In the genomic region with DNA sequence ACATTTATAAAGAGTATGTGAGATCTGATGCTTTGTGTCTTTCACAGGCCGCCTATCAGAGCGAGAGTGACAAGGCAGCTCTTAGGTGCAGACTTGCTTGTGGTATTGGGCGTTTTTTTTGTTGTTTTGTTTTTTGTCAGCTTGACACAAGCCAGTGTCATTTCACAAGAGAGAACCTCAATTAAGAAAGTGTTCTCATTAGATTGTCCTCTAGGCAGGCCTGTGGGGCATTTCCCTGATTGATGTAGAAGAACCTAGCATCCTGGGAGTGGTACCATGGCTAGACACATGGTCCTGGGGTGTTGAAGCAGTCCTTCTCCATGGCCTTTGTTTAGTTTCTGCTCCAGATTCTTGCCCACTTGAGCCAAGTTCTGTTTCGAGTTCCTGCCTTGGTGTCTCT, we compare ENCODE assay signal across 16 mouse cellular contexts.
"Had no signal": no experiment of that assay in that cellular context is flagged by ENCODE, and none has a peak within 500 bp of the region (broad histone marks: within the 10 kb centered on the region; RNA-seq: fewer than 3 reads in every experiment).

No protein-coding gene starts in this region.

- H3K9me3 ChIP-seq: limb, embryonic 10.5 days; liver, embryonic 15.5 days; midbrain, embryonic 13.5 days; neural tube, embryonic 15.5 days had no signal

- H3K9ac ChIP-seq: liver, embryonic 15.5 days; midbrain, embryonic 13.5 days; neural tube, embryonic 15.5 days had no signal

- H3K4me3 ChIP-seq: layer of hippocampus, adult 2 months; limb, embryonic 10.5 days; liver, embryonic 15.5 days; midbrain, embryonic 13.5 days; myocyte; neural tube, embryonic 15.5 days had no signal

- DNase-seq: kidney, postnatal 10 days; kidney, postnatal 4 days; lung, adult 2 months; lung, postnatal 36 days; right cerebral cortex, adult 18-20 months; right cerebral cortex, postnatal 25 days; thymus, adult 18-20 months; thymus, postnatal 25 days had no signal

- ATAC-seq: lung, postnatal 0 days; midbrain, embryonic 13.5 days had no signal

- H3K36me3 ChIP-seq: liver, embryonic 15.5 days; neural tube, embryonic 15.5 days had no signal

- H3K27me3 ChIP-seq: liver, embryonic 15.5 days; midbrain, embryonic 13.5 days; neural tube, embryonic 15.5 days had no signal

- H3K27ac ChIP-seq: layer of hippocampus, adult 2 months; limb, embryonic 10.5 days; liver, embryonic 15.5 days; midbrain, embryonic 13.5 days; neural tube, embryonic 15.5 days had no signal

- H3K4me1 ChIP-seq: limb, embryonic 10.5 days had no signal

- H3K4me2 ChIP-seq: liver, embryonic 11.5 days; liver, embryonic 15.5 days; midbrain, embryonic 13.5 days; neural tube, embryonic 15.5 days had no signal
